8 mouse cellular contexts compared by ENCODE assay signal in the genomic region with DNA sequence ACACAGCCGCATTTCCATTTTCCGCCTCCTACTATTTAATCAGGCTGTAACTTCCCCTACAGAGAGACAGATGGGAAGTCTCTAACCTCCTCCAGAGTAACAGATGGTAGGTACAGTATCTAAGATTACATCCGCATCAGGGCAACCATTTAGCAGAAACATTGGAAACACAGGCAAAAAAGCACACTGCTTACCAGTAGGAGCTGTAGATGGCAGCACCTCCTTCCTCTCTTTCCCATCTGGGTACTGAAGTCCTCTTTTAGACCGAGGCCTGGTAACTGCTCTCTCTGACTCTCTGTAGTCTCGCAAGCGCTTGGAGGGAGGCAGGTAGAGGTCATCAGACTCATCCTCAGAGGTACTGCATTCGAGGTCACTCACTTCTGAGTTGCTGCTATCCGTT. TPM values are rescaled to one million over a fixed set of nuclear protein-coding genes. Genes with fewer than 3 reads are reported as not detected.
DNase-seq lines count a peak whose midpoint lies in the region; ATAC-seq and TF ChIP-seq lines count a peak whose summit lies in the region.

No protein-coding gene starts in this region.

- H3K36me3 ChIP-seq in forebrain, embryonic 13.5 days (ENCODE audit: poor library complexity, severe bottlenecking), result peaks cover 60% of the 10 kb centered on the region
- peaks cover 79% of the 10 kb centered on the region for H3K36me3 ChIP-seq in lung, embryonic 14.5 days (ENCODE audit: insufficient read depth)

- no peaks in the 10 kb centered on the region for H3K4me1 ChIP-seq in forebrain, embryonic 13.5 days
- no peaks in the 10 kb centered on the region for H3K4me1 ChIP-seq in lung, embryonic 14.5 days (ENCODE audit: insufficient read depth)

- no peaks in the 10 kb centered on the region for H3K9me3 ChIP-seq in forebrain, embryonic 13.5 days (replicated peaks)
- H3K9me3 ChIP-seq in lung, embryonic 14.5 days (ENCODE audit: low read depth, low read length), result no peaks in the 10 kb centered on the region

- 76% methylated on average over 8 of the region's 8 CpGs for WGBS in forebrain, embryonic 13.5 days
- 82% methylated on average over 8 of the region's 8 CpGs for WGBS in lung, embryonic 14.5 days

- no peaks in the 10 kb centered on the region for H3K27me3 ChIP-seq in forebrain, embryonic 13.5 days
- no peaks in the 10 kb centered on the region for H3K27me3 ChIP-seq in lung, embryonic 14.5 days (ENCODE audit: insufficient read depth, low read length)

- no peak overlapping the region for H3K9ac ChIP-seq in forebrain, embryonic 13.5 days
- no peak overlapping the region for H3K9ac ChIP-seq in lung, embryonic 14.5 days

- peak; percentile 35 for TF ChIP-seq CTCF in lung, embryonic 14.5 days (IDR thresholded peaks at IDR 0.05; ENCODE audit: low read depth)

- no peak overlapping the region for H3K4me2 ChIP-seq in forebrain, embryonic 13.5 days
- H3K4me2 ChIP-seq in lung, embryonic 14.5 days, result no peak overlapping the region

- peak; percentile 17 to 53 for DNase-seq in adrenal gland, adult (ENCODE audit: inconsistent age in 2 of 2, low spot score in 1 of 2)
- no peak for DNase-seq in adrenal gland, postnatal 4 days (ENCODE audit: low spot score in 2 of 2)
- peak; percentile 26 for DNase-seq in MEL-GATA-1-ER (ENCODE audit: extremely low read depth, low read depth)
- peak; percentile 44 for DNase-seq in kidney, postnatal 14 days
- no peak for DNase-seq in lung, embryonic 14.5 days
- DNase-seq in telencephalon, adult 2 months (ENCODE audit: low read depth, low spot score), result peak; percentile 77
- DNase-seq in embryo, embryonic 10.5 days (ENCODE audit: low spot score), result no peak

- H3K4me3 ChIP-seq in forebrain, embryonic 13.5 days, result no peak overlapping the region
- no peak overlapping the region for H3K4me3 ChIP-seq in lung, embryonic 14.5 days (ENCODE audit: low read depth, low read length)

- ATAC-seq in forebrain, embryonic 13.5 days, result peak; percentile 94
- no peak for ATAC-seq in lung, embryonic 14.5 days (ENCODE audit: insufficient read depth)

- no peak overlapping the region for H3K27ac ChIP-seq in forebrain, embryonic 13.5 days
- H3K27ac ChIP-seq in lung, embryonic 14.5 days (ENCODE audit: low read depth), result no peak overlapping the region

RNA-seq across cellular contexts. Expression of gene Sgo1, which starts 10.4 kb away (rescaled TPM):
- 1 to 10 TPM; 7.6 to 7.8 TPM for total RNA-seq in adrenal gland, postnatal 4 days (2021)
- 38.4 and 48.5 TPM in 2 replicates for polyA plus RNA-seq in forebrain, embryonic 13.5 days (2015; fragmentation: Nextera tagmentation; extraction: Ambion mirVana)
- 45.4 and 49.7 TPM in 2 replicates for polyA plus RNA-seq in lung, embryonic 14.5 days (2014; fragmentation: Nextera tagmentation; extraction: Ambion mirVana)

Comparison
In these comparisons a context has a peak if more than half of its experiments do, and no peak if none do; other contexts are left out.
1. DNase-seq: peak in adrenal gland, adult (2 of 2), MEL-GATA-1-ER (single experiment), kidney, postnatal 14 days (single experiment) and telencephalon, adult 2 months (single experiment); none in adrenal gland, postnatal 4 days (0 of 2), lung, embryonic 14.5 days (single experiment) and embryo, embryonic 10.5 days (single experiment).